Mouse (Mus musculus) midbrain, postnatal 0 days (tissue): Measurements from ENCODE around the gene Rogdi. TPM values are rescaled to one million over a fixed set of nuclear protein-coding genes. Genes with fewer than 3 reads are reported as not detected.

Experiments used
- ATAC-seq: fragments of 200-750 bp; cut with Nextera tagmentation; 2 replicates; pipeline ENCODE4 v1.8.0; 2017; ENCODE audit warnings: moderate number of reproducible peaks, mild to moderate bottlenecking, moderate TSS enrichment, moderate library complexity; ENCODE audit not compliant: low FRiP score
- DNase-seq: peaks from one replicate; pipeline ENCODE4 v3.0.0-alpha.2; 2015; ENCODE audit warnings: low spot score
- H3K27ac ChIP-seq: fragments of 300-500 bp; sonication (generic); 2 replicates; pipeline ENCODE4 v1.5.1; 2014; ENCODE audit warnings: low read depth, mild to moderate bottlenecking, low read length, mixed read lengths
- H3K27me3 ChIP-seq: fragments of 300-500 bp; sonication (generic); 2 replicates; pipeline ENCODE4 v1.6.1; 2014; ENCODE audit warnings: low read length, control low read depth, mixed read lengths; ENCODE audit not compliant: insufficient read depth
- H3K36me3 ChIP-seq: fragments of 300-500 bp; sonication (generic); 2 replicates; pipeline ENCODE4 v1.6.1; 2014; ENCODE audit warnings: low read length, control low read depth, mixed read lengths; ENCODE audit not compliant: insufficient read depth
- H3K4me1 ChIP-seq: fragments of 300-500 bp; sonication (generic); 2 replicates; pipeline ENCODE4 v1.6.1; 2014; ENCODE audit warnings: mild to moderate bottlenecking, control low read depth, antibody characterized with exemption, low read length, mixed read lengths; ENCODE audit not compliant: insufficient read depth
- H3K4me2 ChIP-seq: fragments of 300-500 bp; sonication (generic); 2 replicates; pipeline ENCODE4 v1.6.1; 2014; ENCODE audit warnings: low read depth, mild to moderate bottlenecking, low read length, mixed read lengths; ENCODE audit not compliant: poor library complexity, severe bottlenecking
- H3K4me3 ChIP-seq: fragments of 300-500 bp; sonication (generic); 2 replicates; pipeline ENCODE4 v1.5.1; 2014; ENCODE audit warnings: low read depth, mild to moderate bottlenecking, low read length, moderate library complexity
- H3K9ac ChIP-seq: fragments of 300-500 bp; sonication (generic); replicated peaks from 2 replicates; pipeline ENCODE4 v1.6.1; 2014; ENCODE audit warnings: mild to moderate bottlenecking, low read length, moderate library complexity, mixed read lengths; ENCODE audit not compliant: poor library complexity, severe bottlenecking
- H3K9me3 ChIP-seq: fragments of 300-500 bp; sonication (generic); 2 replicates; pipeline ENCODE4 v1.6.1; 2016; ENCODE audit warnings: low read length, control low read depth
- CTCF ChIP-seq: IDR thresholded peaks from 2 replicates; pipeline ENCODE4 v1.5.1; 2016; ENCODE audit warnings: antibody characterized with exemption, mild to moderate bottlenecking
- WGBS: fragments of 180-500 bp; shearing (Covaris S2); extraction: QIAGEN DNeasy Blood & Tissue Kit; methylation state at CpG from one replicate; pipeline ENCODE4 v1.1.7; 2014; 5-methylcytosine and 5-hydroxymethylcytosine counted together
- polyA plus RNA-seq: library from polyadenylated mRNA; unstranded; fragments of >200 nt; fragmentation: Nextera tagmentation; extraction: Ambion mirVana; gene quantifications from 2 replicates; pipeline ENCODE4 v1.2.1, GENCODE M21; 2015
- total RNA-seq: library from RNA; depleted of rRNA; stranded (reverse); fragments of >200 nt; gene quantifications from 2 replicates; pipeline ENCODE4 v1.2.3, GENCODE M21; 2014

Rogdi gene
- total and polyA plus RNA-seq, 2 experiments from 2014 or later = 121 to 165 TPM

DNA sequence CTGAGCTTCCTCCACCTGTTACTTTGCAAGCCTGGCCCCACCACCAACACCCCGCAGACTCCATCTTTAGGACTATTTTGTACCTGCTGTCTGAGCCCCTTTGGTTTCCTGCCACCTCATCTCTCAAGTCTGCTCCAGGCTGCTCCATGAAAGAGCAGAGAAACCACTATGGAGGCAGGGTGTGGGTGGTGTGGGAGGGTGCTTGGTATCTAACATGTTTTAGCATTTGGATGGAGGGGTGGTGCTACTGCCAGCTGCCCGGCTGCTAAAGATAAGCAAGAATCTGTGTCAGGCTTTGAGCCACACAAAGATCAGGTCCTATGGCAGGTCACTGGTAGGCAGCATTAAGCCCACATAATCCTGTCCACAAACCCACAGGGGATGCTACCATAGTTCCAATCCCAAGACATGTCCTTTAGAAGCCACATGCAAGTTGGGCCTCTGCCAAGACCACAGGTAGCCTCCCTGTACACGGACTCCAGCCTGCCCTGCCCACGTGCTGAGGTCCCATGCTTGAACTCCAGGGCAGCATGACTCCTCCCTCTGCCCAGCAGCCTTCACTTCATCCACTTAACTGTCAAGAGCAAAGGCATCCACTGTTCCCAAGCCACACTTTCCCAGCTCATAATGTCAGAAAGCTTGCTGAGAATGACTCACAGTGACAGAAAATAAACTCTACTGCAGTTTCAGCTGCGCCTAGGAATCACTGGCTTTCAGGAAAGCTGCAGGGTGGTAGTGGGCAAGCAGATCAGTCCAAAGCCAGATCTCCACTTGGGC, 34.9 kb downstream of the Rogdi start:
- Histone ChIP-seq H3K36me3 (no peaks in the 10 kb centered on the region), H3K9ac (0 out of 2 replicates have a peak overlapping the region, but pooled peaks have one; percentile 33), H3K9me3 (no peaks in the 10 kb centered on the region), H3K4me2 (no peak overlapping the region), H3K4me3 (no peak overlapping the region), H3K4me1 (no peaks in the 10 kb centered on the region), H3K27ac (no peak overlapping the region), H3K27me3 (no peaks in the 10 kb centered on the region)
- 71% methylated on average over 5 of the region's 5 CpGs for WGBS
- TF ChIP-seq CTCF = no peak
- DNase-seq (no peak), ATAC-seq (no peak)

DNA sequence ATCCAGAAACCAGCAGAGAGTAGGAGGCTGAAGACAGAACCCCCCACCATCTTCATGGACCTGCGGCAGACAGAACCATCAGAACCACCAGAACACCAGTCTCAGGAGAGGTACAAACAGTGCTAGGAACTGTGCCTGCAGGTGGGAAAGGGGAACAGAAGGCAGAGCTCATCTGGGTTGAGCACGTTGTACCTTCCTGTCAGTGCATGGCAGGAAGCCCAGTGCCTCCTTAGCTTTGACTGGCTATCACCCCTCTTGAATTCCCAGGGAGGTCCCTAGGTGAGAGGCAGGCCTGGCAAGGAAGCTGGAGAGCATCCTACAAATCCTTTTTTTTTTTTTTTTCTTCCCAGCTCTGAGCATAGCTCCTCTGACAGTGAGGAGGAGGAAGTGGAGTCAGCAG, 37.2 kb downstream of the Rogdi start:
- no peak for TF ChIP-seq CTCF
- Histone ChIP-seq H3K9me3 (no peaks in the 10 kb centered on the region), H3K36me3 (0 out of 2 replicates have a peak, but pooled peaks cover 3% of the 10 kb centered on the region), H3K4me2 (no peak overlapping the region), H3K27ac (no peak overlapping the region), H3K9ac (no peak overlapping the region), H3K4me3 (no peak overlapping the region), H3K4me1 (no peaks in the 10 kb centered on the region), H3K27me3 (no peaks in the 10 kb centered on the region)
- 70% methylated on average over 2 of the region's 2 CpGs for WGBS
- DNase-seq = no peak
- ATAC-seq = no peak

DNA sequence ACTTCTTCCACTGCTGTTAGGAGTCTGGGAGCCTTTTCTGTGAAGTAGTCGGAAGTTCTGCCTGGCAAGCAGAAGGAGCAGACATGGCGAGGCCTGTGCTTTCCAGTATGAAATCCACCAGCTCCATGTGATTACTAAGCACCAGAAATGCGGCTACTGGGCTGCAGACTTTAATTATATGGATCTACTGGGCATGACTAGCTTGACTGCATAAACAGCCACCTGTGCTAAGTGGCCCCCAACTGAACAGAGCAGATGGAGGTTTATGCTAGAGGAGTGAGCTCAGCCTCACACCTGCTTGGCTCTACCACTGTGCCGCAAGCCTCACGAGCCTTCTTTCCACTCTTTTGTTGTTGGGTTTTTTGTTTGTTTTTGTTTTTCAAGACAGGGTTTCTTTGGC, 38.8 kb downstream of the Rogdi start:
- Histone ChIP-seq H3K4me3 (no peak overlapping the region), H3K27ac (no peak overlapping the region), H3K27me3 (no peaks in the 10 kb centered on the region), H3K9me3 (no peaks in the 10 kb centered on the region), H3K4me1 (no peaks in the 10 kb centered on the region), H3K36me3 (peaks cover 6% of the 10 kb centered on the region; the same call in 1 of the 2 replicates), H3K9ac (no peak overlapping the region), H3K4me2 (no peak overlapping the region)
- ATAC-seq (no peak), DNase-seq (peak; percentile 16)
- WGBS = 73% methylated on average over 5 of the region's 5 CpGs
- no peak for TF ChIP-seq CTCF

DNA sequence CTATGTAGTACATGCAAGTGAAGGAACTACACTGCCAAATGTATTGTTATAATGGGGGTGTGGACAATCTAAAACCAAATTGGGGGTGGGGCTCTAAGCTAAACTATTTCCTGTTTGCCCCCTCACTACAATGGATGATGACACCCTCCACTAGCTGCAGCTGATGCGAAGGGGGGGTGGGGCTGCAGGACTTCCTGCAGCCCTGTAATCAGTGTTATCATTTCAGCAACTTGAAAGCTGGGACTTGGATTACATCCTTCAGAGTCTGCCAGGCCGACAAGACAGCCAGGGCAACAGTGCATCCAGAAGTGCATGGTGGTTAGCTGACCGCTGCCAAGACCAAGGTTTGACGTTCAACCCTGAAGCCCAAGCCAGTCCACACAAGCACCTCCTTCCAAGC, 41.7 kb downstream of the Rogdi start:
- ATAC-seq (no peak), DNase-seq (no peak)
- H3K9ac ChIP-seq = no peak overlapping the region
- H3K27ac ChIP-seq = no peak overlapping the region
- H3K4me1 ChIP-seq = no peaks in the 10 kb centered on the region
- H3K4me2 ChIP-seq = no peak overlapping the region
- H3K4me3 ChIP-seq = no peak overlapping the region
- H3K27me3 ChIP-seq = no peaks in the 10 kb centered on the region
- no peak for TF ChIP-seq CTCF
- WGBS = 88% methylated on average over 4 of the region's 4 CpGs
- H3K36me3 ChIP-seq = peaks cover 9% of the 10 kb centered on the region
- H3K9me3 ChIP-seq = no peaks in the 10 kb centered on the region

DNA sequence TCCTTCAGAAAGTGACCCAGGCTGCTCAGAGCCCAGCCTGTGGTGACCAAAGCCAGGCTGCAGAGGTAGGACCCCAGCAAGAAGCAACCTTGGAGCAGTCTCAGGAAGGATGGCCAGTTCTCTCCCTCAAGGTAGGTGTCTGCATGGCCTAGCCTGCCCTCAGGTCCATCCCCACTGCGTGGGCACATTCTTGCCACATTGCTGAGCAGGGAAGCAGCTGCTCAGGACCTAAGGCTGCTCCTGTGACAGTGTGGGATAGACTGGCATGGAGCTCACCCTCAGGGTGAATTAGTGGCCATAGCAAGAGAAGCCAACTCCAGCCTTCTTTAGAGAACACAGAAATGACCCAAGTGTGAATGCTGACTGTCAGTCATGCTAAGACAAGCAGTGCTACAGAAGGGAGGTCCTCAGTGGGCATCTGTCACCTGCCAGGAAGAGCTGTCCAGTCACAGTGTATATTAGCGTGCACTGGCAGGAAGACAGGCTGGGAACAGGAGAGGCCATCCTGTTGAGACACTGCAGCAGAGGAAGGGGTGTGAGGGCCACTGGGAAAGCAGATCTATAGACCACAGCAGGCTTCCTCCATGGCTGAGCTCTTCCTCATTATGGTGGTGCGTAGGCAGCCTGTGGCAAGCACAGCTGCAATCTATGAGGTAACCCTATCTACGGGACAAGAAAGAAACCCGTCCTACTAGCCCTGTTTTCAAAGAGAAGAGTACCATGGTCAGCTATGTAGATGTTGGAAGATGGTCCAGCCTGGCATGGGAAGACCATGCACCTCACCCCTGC, 44.1 kb downstream of the Rogdi start:
- no peak overlapping the region for H3K4me2 ChIP-seq
- H3K36me3 ChIP-seq = peaks cover 9% of the 10 kb centered on the region
- H3K27me3 ChIP-seq = no peaks in the 10 kb centered on the region
- no peaks in the 10 kb centered on the region for H3K9me3 ChIP-seq
- no peak for DNase-seq
- H3K4me3 ChIP-seq = no peak overlapping the region
- TF ChIP-seq CTCF = no peak
- ATAC-seq = no peak
- H3K9ac ChIP-seq = no peak overlapping the region
- H3K27ac ChIP-seq = no peak overlapping the region
- WGBS = 90% methylated on average over 5 of the region's 5 CpGs
- H3K4me1 ChIP-seq = peaks cover 3% of the 10 kb centered on the region; the same call in 1 of the 2 replicates

DNA sequence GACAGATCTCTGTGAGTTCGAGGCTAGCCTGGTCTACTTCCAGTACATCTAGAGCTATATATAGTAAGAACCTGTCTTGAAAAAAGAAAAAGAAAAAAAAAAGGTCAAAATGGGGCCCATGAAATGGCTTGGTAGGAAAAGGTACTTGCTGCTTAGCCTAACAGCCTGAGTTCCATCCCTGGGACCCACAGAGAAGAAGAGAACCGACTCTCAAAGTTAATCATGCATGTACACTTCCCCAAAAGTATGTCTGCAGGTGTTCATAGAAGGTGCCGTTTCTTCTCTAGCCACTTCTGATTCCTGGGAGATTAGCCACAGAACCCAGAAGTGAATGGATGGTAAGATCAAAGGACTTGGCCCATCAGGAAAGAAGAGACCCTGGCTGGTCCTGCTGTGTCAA, 44.9 kb downstream of the Rogdi start:
- no peak overlapping the region for H3K9ac ChIP-seq
- H3K27ac ChIP-seq = no peak overlapping the region
- no peaks in the 10 kb centered on the region for H3K27me3 ChIP-seq
- no peaks in the 10 kb centered on the region for H3K9me3 ChIP-seq
- DNase-seq (no peak), ATAC-seq (no peak)
- 76% methylated on average over 3 of the region's 3 CpGs for WGBS
- peaks cover 9% of the 10 kb centered on the region for H3K36me3 ChIP-seq
- no peak overlapping the region for H3K4me3 ChIP-seq
- peaks cover 3% of the 10 kb centered on the region; the same call in 1 of the 2 replicates for H3K4me1 ChIP-seq
- TF ChIP-seq CTCF = no peak
- H3K4me2 ChIP-seq = no peak overlapping the region
